Mouse (Mus musculus) ES-E14 (cell line): ENCODE results near the gene Ankrd65. TPM values are rescaled to one million over a fixed set of nuclear protein-coding genes. Genes with fewer than 3 reads are reported as not detected.

Experiments
- DNase-seq: peaks from one replicate; pipeline ENCODE4 v3.0.0-alpha.2; 2013; ENCODE audit warnings: low read depth, low spot score
- H3K27ac ChIP-seq: 2 replicates; pipeline ENCODE4 v1.5.1; 2012; ENCODE audit warnings: low read depth, mild to moderate bottlenecking, low read length, moderate library complexity, mixed read lengths; ENCODE audit not compliant: poor library complexity, insufficient read depth, severe bottlenecking
- H3K36me3 ChIP-seq: 2 replicates; pipeline ENCODE4 v1.6.1; 2012; ENCODE audit warnings: mild to moderate bottlenecking, low read length, moderate library complexity, mixed read lengths; ENCODE audit not compliant: control insufficient read depth, poor library complexity, insufficient read depth, severe bottlenecking
- H3K4me1 ChIP-seq, 2 experiments: fragments of 150-350 bp in 1 of 2; sonication (generic) in 1 of 2; 2 replicates each; pipeline ENCODE4 v1.6.1; 2012; ENCODE audit warnings: low read length in 2 of 2, mild to moderate bottlenecking in 1 of 2, mixed read lengths in 1 of 2; ENCODE audit not compliant: control insufficient read depth in 2 of 2, insufficient read depth in 2 of 2, poor library complexity in 1 of 2
- H3K4me3 ChIP-seq, 2 experiments: fragments of 150-350 bp in 1 of 2; sonication (generic) in 1 of 2; 2 replicates each; pipeline ENCODE4 v1.5.1; 2012; ENCODE audit warnings: low read length in 2 of 2, low read depth in 1 of 2, mild to moderate bottlenecking in 1 of 2, mixed read lengths in 1 of 2; ENCODE audit not compliant: insufficient read depth in 1 of 2, poor library complexity in 1 of 2, severe bottlenecking in 1 of 2
- H3K9ac ChIP-seq: 2 replicates; pipeline ENCODE4 v1.6.1; 2012; ENCODE audit warnings: low read depth, mild to moderate bottlenecking, low read length, mixed read lengths; ENCODE audit not compliant: poor library complexity, insufficient read depth, severe bottlenecking
- H3K9me3 ChIP-seq: fragments of 150-350 bp; sonication (generic); 2 replicates; pipeline ENCODE4 v1.6.1; 2012; ENCODE audit warnings: low read depth, mild to moderate bottlenecking, low read length; ENCODE audit not compliant: control insufficient read depth, insufficient read depth
- CHD2 ChIP-seq: IDR thresholded peaks from 2 replicates; pipeline ENCODE4 v1.6.1; 2014; ENCODE audit warnings: mild to moderate bottlenecking, low read depth, low read length, inconsistent platforms
- HCFC1 ChIP-seq: IDR thresholded peaks from 2 replicates; pipeline ENCODE4 v1.6.1; 2012; ENCODE audit warnings: low read length, inconsistent platforms, borderline replicate concordance; ENCODE audit not compliant: insufficient read depth
- MAFK ChIP-seq: IDR thresholded peaks from 2 replicates; pipeline ENCODE4 v1.6.1; 2014; ENCODE audit warnings: mild to moderate bottlenecking, low read depth, low read length, inconsistent platforms; ENCODE audit not compliant: insufficient read depth
- ZC3H11A ChIP-seq: IDR thresholded peaks from 2 replicates; pipeline ENCODE4 v1.6.1; 2012; ENCODE audit warnings: low read depth, mild to moderate bottlenecking, inconsistent platforms, low read length, borderline replicate concordance
- ZNF384 ChIP-seq: IDR thresholded peaks from 2 replicates; pipeline ENCODE4 v1.6.1; 2012; ENCODE audit warnings: low read depth, low read length, inconsistent platforms
- in situ Hi-C, 2 experiments: fragments of 600-800 bp; cut with MboI; formaldehyde crosslinking; loops; one replicate each; pipeline ENCODE4 v1.15.1; 2025; ENCODE audit warnings: low sequenced_read_pairs in 2 of 2, inconsistent platforms in 1 of 2; ENCODE audit not compliant: unreplicated experiment in 2 of 2
- total RNA-seq: library from RNA; depleted of rRNA; stranded (reverse); fragments of 300-350 nt; gene quantifications from 2 replicates; pipeline ENCODE4 v1.2.3, GENCODE M21; 2012

Gene Ankrd65
- total RNA-seq, 1 experiment = 0.49 TPM

- Histone ChIP-seq H3K27ac (no peak overlapping the region), H3K9me3 (no peaks in the 10 kb centered on the region), H3K9ac (no peak overlapping the region)
These were observed 16.7 kb upstream of the Ankrd65 start for GRCm38 (mm10) chr4:155773335-155774078.

DNA sequence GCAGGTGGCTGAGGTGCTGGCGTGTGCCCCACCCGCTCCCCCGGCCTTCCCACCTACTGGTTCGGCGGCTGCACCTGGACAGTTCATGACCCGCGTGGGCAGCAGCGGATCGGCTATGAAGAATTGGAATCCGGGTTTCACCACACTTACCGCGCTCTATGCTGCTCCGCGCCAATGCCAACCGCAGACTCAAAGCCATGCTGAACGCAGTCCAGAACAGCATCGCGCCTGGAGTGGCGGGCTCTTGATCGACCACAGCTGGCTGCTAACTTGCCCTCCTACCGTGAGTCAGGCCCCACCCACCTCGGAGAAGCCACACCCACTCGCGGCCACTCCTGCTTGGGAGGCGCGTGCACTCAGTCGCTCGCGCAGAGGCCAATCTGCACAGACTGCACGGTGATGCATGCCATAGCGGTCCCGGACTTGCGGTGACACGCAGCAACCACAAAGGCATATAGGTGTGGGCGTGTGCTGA, 15.9 kb upstream of the Ankrd65 start, which contains the start of gene Vwa1:
Gene Vwa1 (minus strand): TSS at position 419 of the 475 bp plus-strand sequence.
- H3K4me1 ChIP-seq = peaks cover 9 to 22% of the 10 kb centered on the region in 2 experiments; a peak in 3 of 4 replicates

More at GRCm38 (mm10) chr4:155773335-155774078, 16.7 kb upstream of the Ankrd65 start:
- Histone ChIP-seq H3K4me3 (peak overlapping the region; percentile 49 to 57; a peak in 2 of 4 replicates), H3K36me3 (no peaks in the 10 kb centered on the region), H3K4me1 (peaks cover 9 to 22% of the 10 kb centered on the region in 2 experiments; a peak in 3 of 4 replicates)
- no peak for DNase-seq
- TF ChIP-seq HCFC1 (no peak), ZNF384 (no peak), CHD2 (no peak), ZC3H11A (no peak), MAFK (no peak)
- in situ Hi-C loops = no loop called here

DNA sequence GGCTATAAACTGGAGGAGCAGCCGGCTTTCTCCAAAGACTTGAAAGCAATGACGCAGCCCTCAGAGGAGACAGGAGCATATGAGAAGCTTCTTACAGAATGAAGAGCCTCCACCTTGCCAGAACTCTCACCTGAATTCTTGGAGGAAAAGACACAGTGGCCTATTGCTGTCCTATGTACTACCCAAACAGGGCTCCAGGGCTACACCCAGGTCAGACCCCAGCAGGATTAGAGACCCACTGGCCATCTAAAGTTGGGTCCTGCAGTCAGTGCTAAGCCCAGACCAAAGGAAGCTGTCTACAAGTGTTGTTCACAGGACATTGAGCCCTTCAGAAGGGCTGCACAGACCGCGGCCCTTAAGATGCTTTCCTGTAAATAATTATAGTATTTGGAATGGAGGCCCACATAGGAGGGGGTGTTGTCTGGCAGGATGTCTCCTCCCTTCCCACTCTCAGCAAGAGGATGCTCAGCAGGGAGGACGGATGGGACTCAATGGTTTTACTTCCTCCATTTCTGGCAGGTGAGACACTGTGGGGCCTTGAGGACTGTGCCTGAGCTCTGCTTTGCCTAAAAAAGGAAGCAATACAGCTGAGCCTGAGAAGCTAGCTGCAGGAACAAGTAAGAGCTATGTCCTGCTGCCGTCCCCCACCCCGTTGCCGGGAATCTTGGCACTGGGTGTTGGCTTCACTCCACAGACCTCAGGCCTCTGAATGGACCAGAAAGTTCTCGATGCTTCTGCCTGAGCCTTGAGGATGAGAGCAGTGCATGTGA, 15.1 kb upstream of the Ankrd65 start:
- TF ChIP-seq CHD2 (no peak), ZC3H11A (no peak), HCFC1 (no peak), ZNF384 (no peak), MAFK (no peak)
- DNase-seq = no peak
- Histone ChIP-seq H3K9ac (no peak overlapping the region), H3K9me3 (no peaks in the 10 kb centered on the region), H3K27ac (no peak overlapping the region), H3K4me3 (no peak overlapping the region), H3K36me3 (no peaks in the 10 kb centered on the region), H3K4me1 (peaks cover 9 to 20% of the 10 kb centered on the region in 2 experiments; a peak in 3 of 4 replicates)
- in situ Hi-C loops = no loop called here

More for the DNA sequence above, 15.9 kb upstream of the Ankrd65 start, which contains the start of gene Vwa1:
- DNase-seq = peak; percentile 78
- Histone ChIP-seq H3K36me3 (no peaks in the 10 kb centered on the region), H3K9me3 (no peaks in the 10 kb centered on the region), H3K27ac (no peak within 1 kb of the TSS), H3K9ac (0 out of 2 replicates have a peak within 1 kb of the TSS, but pooled peaks have one; percentile 9), H3K4me3 (peak within 1 kb of the TSS; percentile 49 to 57)
- in situ Hi-C loops = no loop called here
- TF ChIP-seq ZC3H11A = no peak
- TF ChIP-seq HCFC1 = no peak
- no peak for TF ChIP-seq CHD2
- no peak for TF ChIP-seq ZNF384
- no peak for TF ChIP-seq MAFK

- no peak for TF ChIP-seq HCFC1
- no peak for TF ChIP-seq CHD2
- TF ChIP-seq ZC3H11A = no peak
- TF ChIP-seq ZNF384 = no peak
- TF ChIP-seq MAFK = no peak
- no peak overlapping the region for H3K4me3 ChIP-seq
- H3K4me1 ChIP-seq = peaks cover 9 to 17% of the 10 kb centered on the region in 2 experiments; a peak in 3 of 4 replicates
- H3K27ac ChIP-seq = no peak overlapping the region
- DNase-seq = no peak
- no peak overlapping the region for H3K9ac ChIP-seq
- in situ Hi-C loops = no loop called here
- no peaks in the 10 kb centered on the region for H3K9me3 ChIP-seq
- no peaks in the 10 kb centered on the region for H3K36me3 ChIP-seq
These were observed 14.4 kb upstream of the Ankrd65 start for GRCm38 (mm10) chr4:155775855-155776254.
